8 mouse cellular contexts compared by ENCODE assay signal in the genomic region with DNA sequence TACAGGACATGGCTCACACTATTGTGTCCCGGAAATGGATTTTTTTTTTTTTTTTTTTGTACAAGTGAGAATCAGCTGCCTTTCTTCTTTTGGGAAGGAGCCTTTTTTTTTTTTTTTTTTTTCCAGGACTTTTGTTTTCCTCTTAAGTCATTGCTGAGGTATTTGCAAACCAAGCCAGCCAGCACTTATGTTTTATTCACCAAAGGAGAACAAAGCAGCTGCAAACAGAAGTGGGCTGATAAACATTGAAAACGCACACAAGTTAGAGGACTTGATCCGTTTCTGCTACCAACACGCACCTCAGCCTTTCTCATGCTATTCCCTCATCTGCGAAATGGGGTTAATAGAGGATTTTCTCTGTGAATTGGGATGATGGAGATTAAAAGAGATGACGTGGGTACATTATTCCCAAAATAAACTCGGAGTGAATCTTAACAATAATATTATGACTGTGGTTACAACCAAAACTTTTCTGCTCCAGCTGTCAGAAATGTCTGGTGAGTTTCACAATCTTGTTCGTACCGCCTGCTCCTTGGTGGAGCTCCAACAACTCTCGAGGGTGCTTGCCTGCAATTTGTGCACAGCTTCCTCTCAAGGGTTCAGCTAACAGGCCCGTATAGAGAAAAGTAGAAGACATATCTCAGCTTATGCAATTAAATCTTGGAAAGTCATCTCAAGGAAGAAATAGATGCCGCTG. TPM values are rescaled to one million over a fixed set of nuclear protein-coding genes. Genes with fewer than 3 reads are reported as not detected.
DNase-seq lines count a peak whose midpoint lies in the region; ATAC-seq lines count a peak whose summit lies in the region.

No protein-coding gene starts in this region.

- H3K36me3 ChIP-seq in embryonic facial prominence, embryonic 10.5 days (replicated peaks) = no peaks in the 10 kb centered on the region; the same call in 1 of the 2 replicates
- H3K36me3 ChIP-seq in heart, embryonic 11.5 days (ENCODE audit: control insufficient read depth, insufficient read depth, low read length) = no peaks in the 10 kb centered on the region

- H3K27me3 ChIP-seq in embryonic facial prominence, embryonic 10.5 days (replicated peaks; ENCODE audit: low read depth, poor library complexity, severe bottlenecking) = no peaks in the 10 kb centered on the region
- H3K27me3 ChIP-seq in heart, embryonic 11.5 days (ENCODE audit: control insufficient read depth, insufficient read depth, low read length) = no peaks in the 10 kb centered on the region

- peak overlapping the region; percentile 81 for H3K4me2 ChIP-seq in heart, embryonic 11.5 days

- peak overlapping the region; percentile 97 for H3K4me3 ChIP-seq in embryonic facial prominence, embryonic 10.5 days
- peak overlapping the region; percentile 92 for H3K4me3 ChIP-seq in heart, embryonic 11.5 days (ENCODE audit: low read depth, low read length)

- peak overlapping the region; percentile 86 for H3K9ac ChIP-seq in heart, embryonic 11.5 days (ENCODE audit: low read depth, low read length)

- no peaks in the 10 kb centered on the region for H3K9me3 ChIP-seq in embryonic facial prominence, embryonic 10.5 days
- 0 out of 2 replicates have a peak, but pooled peaks cover 3% of the 10 kb centered on the region for H3K9me3 ChIP-seq in heart, embryonic 11.5 days (replicated peaks; ENCODE audit: control insufficient read depth, low read length)

- ATAC-seq in heart, embryonic 11.5 days (replicated peaks; ENCODE audit: insufficient number of reproducible peaks, low FRiP score, low TSS enrichment) = no peak
- ATAC-seq in frontal cortex, adult (ENCODE audit: low TSS enrichment) = no peak

- WGBS in embryonic facial prominence, embryonic 10.5 days = 16% methylated on average over 12 of the region's 12 CpGs
- WGBS in heart, embryonic 11.5 days (ENCODE audit: insufficient replicate concordance) = 9% methylated on average over 12 of the region's 12 CpGs

- peak; percentile 23 for DNase-seq in ovary, adult 18-20 months (ENCODE audit: low spot score)
- DNase-seq in ovary, postnatal 10 days (ENCODE audit: low spot score) = no peak
- no peak for DNase-seq in embryonic facial prominence, embryonic 10.5 days (ENCODE audit: low spot score)
- DNase-seq in kidney, adult 9 months = peak; percentile 47
- peak; percentile 70 for DNase-seq in lung, postnatal 14 days
- DNase-seq in skeletal muscle tissue, adult 2 months (ENCODE audit: low read depth, low spot score) = peak; percentile 62

- peak overlapping the region; percentile 98 for H3K27ac ChIP-seq in embryonic facial prominence, embryonic 10.5 days (replicated peaks)
- peak overlapping the region; percentile 93 for H3K27ac ChIP-seq in heart, embryonic 11.5 days (ENCODE audit: low read depth, low read length)

- peaks cover 42% of the 10 kb centered on the region for H3K4me1 ChIP-seq in embryonic facial prominence, embryonic 10.5 days
- H3K4me1 ChIP-seq in heart, embryonic 11.5 days (ENCODE audit: control insufficient read depth, insufficient read depth, low read length) = 0 out of 2 replicates have a peak, but pooled peaks cover 3% of the 10 kb centered on the region

RNA-seq across cellular contexts. Expression of a gene that starts 1.3 kb away (rescaled TPM):
- 4.0 and 4.3 TPM in 2 replicates for polyA plus RNA-seq in embryonic facial prominence, embryonic 10.5 days (2016; fragmentation: Nextera tagmentation; extraction: Ambion mirVana)
- polyA plus RNA-seq in heart, embryonic 11.5 days (2014; fragmentation: Nextera tagmentation; extraction: Ambion mirVana) = 4.0 and 4.4 TPM in 2 replicates

Comparison
In these comparisons a context has a peak if more than half of its experiments do, and no peak if none do; other contexts are left out.
1. DNase-seq: peak in ovary, adult 18-20 months (single experiment), kidney, adult 9 months (single experiment), lung, postnatal 14 days (single experiment) and skeletal muscle tissue, adult 2 months (single experiment); none in ovary, postnatal 10 days (single experiment) and embryonic facial prominence, embryonic 10.5 days (single experiment).